Mouse (Mus musculus): Measurements from ENCODE around the gene Bicc1. TPM values are rescaled to one million over a fixed set of nuclear protein-coding genes. Genes with fewer than 3 reads are reported as not detected.

Bicc1 gene
- polyA plus RNA-seq, 2 experiments from 2014 or later, result 0.11 TPM; not detected in 1

DNA sequence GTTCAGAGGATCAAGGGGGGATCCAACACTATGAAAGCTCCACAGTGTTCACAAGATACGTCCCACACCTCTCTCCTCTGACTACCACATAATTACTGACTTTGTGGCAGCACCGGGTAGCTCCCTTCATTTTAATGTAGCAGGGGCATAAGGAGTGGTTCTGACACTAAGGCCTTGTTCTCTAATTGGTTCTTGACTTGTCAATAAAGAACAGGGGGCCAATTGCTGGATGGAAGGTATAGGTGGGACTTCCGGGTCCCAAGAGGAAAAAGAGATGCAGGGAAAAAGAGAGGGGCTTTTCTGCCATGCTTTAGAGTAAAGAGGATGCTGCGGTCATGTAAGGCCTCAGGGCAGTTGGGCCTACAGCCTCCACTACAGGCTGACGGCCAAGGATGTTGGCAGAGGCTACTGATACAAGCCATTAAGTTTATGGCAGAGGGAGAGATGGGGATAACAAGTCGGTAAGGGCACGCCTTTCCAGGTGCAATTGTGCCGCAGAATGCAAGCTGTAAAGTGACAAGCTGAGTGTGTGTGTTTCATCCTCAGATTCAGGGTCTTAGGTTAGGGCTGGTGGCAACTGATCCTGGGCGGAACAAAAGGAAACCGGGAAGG, 108.7 kb downstream of the Bicc1 start:
- no peak for ATAC-seq

GRCm38 (mm10) chr10:71049294-71049693, 110.2 kb downstream of the Bicc1 start:
- no peak for ATAC-seq

- no peak for ATAC-seq
Observed at GRCm38 (mm10) chr10:71044410-71044809, 115.1 kb downstream of the Bicc1 start.

GRCm38 (mm10) chr10:71041874-71042273, 117.6 kb downstream of the Bicc1 start:
- ATAC-seq, result no peak

DNA sequence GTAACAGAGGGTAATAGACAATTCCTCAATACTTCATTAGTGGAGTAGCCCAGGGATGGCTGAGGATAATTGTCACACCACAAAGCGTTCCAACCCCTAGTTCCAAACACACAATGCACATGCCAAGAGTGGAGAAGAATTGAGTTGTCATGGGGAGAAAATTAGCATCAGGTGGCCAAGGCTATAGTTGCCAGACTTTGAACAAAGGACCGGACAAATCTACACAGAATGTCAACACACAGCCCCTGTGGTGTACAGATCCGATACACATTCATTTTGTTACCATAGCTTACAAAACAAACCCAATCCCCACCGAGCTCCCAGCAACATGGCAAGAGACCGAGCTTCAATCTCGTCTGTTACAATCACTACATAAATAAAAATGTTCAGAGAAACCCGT, 123.0 kb downstream of the Bicc1 start:
- ATAC-seq, result no peak

DNA sequence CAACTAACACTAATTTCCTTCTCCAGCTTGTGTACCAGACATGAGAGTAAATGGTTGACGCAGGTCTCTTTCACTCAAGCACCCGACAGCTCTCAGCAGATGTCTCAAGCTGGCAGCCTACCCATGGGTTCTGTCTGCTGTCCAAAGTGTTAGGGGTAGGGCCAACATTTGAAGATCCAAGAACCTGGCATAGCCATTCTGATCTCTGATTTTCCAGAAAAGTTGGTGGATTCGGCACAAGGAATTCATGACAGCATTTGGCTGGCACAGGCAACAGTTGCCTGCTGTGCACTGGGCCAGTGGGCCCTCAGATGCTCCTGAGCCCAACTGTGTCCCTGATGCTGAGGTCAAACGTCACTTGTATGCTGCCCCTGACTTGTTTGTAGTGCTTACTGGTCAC, 130.5 kb downstream of the Bicc1 start:
- ATAC-seq, result no peak

GRCm38 (mm10) chr10:71028066-71028844, 131.2 kb downstream of the Bicc1 start:
- no peak for ATAC-seq

DNA sequence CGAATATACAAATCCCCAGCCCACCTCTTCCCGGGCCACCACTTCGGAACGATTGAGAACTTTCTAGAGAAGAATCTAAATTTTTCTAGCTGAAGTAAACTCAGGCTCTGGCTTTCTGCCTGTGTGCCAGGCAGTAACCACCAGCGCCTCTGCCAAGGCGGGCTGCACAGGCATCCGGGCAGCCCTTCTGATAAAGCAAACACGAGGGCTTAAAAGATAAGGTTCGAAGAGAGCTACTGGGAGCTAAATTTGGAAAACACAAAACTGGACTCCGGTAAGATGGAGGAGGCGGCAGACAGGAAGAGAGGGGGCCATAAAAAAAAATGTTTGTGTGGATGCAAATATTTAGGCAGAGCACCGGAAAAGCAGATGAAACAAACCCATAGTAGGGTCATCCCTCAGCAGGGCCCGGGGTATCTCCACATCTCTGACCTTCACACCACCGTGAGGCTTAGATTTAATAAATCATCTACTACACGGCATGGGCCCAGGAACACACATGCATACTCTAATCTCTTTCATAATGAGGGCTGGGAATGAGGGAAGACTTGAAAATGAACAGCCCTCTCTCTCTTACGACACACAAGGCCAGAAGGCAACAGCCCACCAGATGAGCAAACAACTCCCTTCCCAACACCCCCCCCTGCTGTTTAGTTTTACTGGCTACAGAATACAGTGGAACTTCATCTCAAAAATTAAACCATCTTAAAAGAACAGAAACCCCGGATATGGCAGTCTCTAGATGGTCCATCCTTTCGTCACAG, 134.2 kb downstream of the Bicc1 start:
- ATAC-seq, result no peak

GRCm38 (mm10) chr10:71024681-71025080, 134.8 kb downstream of the Bicc1 start:
- ATAC-seq, result no peak

GRCm38 (mm10) chr10:71023471-71023870, 136.0 kb downstream of the Bicc1 start:
- no peak for ATAC-seq

- ATAC-seq, result no peak
Observed at GRCm38 (mm10) chr10:71020459-71020858, 139.0 kb downstream of the Bicc1 start.

- ATAC-seq, result no peak
Observed at GRCm38 (mm10) chr10:71019836-71020235, 139.7 kb downstream of the Bicc1 start.

- ATAC-seq, result no peak
Observed at GRCm38 (mm10) chr10:71009771-71010496, 149.6 kb downstream of the Bicc1 start.

- no peak for ATAC-seq
Observed at GRCm38 (mm10) chr10:71008721-71009120, 150.8 kb downstream of the Bicc1 start.

GRCm38 (mm10) chr10:71007956-71008355, 151.5 kb downstream of the Bicc1 start:
- no peak for ATAC-seq

- no peak for ATAC-seq
Observed at GRCm38 (mm10) chr10:71007516-71007915, 152.0 kb downstream of the Bicc1 start.

GRCm38 (mm10) chr10:71007001-71007400, 152.5 kb downstream of the Bicc1 start:
- ATAC-seq, result no peak

- no peak for ATAC-seq
Observed at GRCm38 (mm10) chr10:71002871-71003270, 156.6 kb downstream of the Bicc1 start.

- no peak for ATAC-seq
Observed at GRCm38 (mm10) chr10:71002186-71002585, 157.3 kb downstream of the Bicc1 start.

DNA sequence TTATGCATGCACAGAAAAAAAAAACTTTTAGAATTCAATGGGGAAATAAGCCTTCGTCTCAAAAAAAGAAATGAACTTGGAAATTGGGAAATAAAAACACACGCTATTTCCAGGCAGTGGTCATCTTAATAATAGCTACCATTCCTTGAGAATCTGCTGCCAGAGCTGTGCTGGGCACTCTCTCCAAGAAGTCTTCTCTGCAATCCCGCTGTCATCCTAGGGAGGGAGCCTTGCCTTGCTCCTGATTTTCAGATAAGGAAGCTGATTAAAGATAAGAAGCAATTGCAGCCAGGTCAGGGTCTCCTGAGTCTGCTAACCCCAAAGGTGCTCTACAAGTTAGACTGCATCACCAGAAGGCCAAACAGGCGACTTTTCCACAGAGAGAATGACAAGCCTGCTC, 161.4 kb downstream of the Bicc1 start:
- ATAC-seq, result no peak

GRCm38 (mm10) chr10:70996051-70996450, 163.4 kb downstream of the Bicc1 start:
- ATAC-seq, result no peak

- ATAC-seq, result no peak
Observed at GRCm38 (mm10) chr10:70994135-70994497, 165.4 kb downstream of the Bicc1 start.
